Mouse (Mus musculus) kidney, adult 2 months (tissue): ENCODE results near the gene Spryd3.

ENCODE experiments used
- CTCF ChIP-seq: fragments of 200-500 bp; conservative IDR thresholded peaks from 2 replicates; pipeline ENCODE4 v1.5.1; 2011; ENCODE audit warnings: low read depth, mild to moderate bottlenecking, control low read depth, low read length, moderate library complexity, mixed read lengths; ENCODE audit not compliant: insufficient read depth, insufficient read length
- POLR2A ChIP-seq: fragments of 200-500 bp; IDR thresholded peaks from one replicate; pipeline ENCODE4 v1.6.1; 2011; ENCODE audit warnings: low read depth, low read length, control low read depth

DNA sequence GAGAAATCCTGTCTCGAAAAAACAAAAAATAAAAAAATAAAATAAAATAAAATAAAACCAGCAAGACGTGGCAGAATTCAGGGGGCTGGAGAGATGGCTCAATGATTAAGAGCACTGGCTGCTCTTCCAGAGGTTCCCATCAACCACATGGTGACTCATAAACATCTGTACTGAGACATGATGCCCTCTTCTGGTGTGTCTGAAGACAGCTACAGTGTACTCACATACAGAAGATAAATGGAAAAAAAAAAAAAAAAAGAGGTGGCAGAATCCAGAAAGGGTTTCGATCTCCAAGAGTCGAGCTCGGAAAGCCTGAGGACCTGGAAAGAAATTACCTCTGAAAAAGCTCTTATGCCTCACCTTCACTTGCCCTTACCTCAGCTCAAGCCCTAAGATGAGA lies 5.1 kb upstream of the Spryd3 start:
- no peak for TF ChIP-seq POLR2A
- no peak for TF ChIP-seq CTCF
